Mouse (Mus musculus): Measurements from ENCODE around the gene Crybb2. TPM values are rescaled to one million over a fixed set of nuclear protein-coding genes. Genes with fewer than 3 reads are reported as not detected.

Gene Crybb2
- total and polyA plus RNA-seq, 3 experiments, result not detected

DNA sequence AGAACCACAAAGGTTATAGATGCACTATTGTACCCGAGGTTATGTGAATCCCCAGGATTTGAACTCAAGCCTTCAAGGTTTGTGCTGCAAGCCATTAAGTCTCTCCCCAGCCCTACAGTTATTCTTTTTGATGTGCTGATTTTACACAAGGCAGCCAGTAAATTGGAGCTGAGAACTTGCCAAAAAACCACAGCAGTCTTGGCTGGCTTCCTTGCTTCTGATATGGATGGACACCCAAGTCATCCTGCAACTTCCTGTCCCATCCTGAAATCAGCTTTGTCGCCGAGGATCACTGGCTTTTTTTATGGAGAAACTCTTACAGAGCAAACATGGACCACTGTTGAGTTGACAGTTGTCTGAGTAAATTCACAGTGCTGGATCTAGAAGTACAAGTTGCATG is 39.8 kb downstream of the Crybb2 start:
- DNase-seq, result no peak

DNA sequence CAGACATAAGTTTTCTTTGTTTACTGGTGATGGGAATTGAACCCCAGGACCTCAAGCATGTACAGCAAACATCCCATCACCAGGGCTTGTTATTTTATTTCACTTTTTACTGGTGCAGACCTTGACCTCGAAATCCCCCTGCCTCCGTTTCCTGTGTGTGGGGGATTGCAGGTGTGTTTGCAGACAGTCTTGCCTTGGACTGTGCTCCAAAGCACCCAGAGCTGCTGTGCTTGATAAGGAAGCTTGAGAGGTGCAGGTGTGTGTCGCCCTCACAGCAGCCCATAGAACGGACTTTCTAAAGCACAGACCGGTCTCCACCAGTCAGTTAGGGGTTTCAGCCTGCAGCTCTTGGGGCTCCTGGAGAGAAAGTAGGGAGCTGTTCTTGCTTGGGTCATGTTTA is 43.2 kb downstream of the Crybb2 start:
- no peak for DNase-seq

DNA sequence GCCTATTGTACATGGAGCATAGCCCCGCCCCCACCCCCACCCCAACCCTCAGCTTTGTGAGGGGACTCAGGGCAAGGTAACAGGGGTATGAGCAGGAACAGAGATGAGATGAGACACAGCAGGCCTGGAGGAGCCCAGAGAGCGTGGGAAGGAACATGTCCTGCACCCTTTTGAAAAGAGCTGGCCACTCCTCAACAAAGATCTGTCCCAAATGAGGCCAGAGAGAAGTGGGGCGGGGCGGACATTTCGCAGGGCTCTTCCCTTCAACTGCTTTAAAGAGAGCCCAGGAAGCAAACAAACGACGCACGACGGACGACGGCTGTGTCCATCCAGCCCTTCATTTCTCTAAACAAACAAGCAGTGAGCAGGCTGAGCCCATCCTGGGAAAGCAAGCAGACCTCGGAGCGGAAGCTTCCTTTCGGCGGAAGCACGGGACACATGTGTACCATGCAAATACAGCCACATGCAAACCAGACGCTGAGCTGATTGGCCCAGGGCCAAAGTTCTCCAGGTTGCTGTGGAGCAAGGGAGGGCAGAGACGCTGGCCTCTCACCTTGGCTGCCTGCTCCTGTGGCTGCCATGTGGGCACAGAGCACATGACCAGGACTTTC is 45.7 kb downstream of the Crybb2 start:
- DNase-seq, result peak; percentile 41

DNA sequence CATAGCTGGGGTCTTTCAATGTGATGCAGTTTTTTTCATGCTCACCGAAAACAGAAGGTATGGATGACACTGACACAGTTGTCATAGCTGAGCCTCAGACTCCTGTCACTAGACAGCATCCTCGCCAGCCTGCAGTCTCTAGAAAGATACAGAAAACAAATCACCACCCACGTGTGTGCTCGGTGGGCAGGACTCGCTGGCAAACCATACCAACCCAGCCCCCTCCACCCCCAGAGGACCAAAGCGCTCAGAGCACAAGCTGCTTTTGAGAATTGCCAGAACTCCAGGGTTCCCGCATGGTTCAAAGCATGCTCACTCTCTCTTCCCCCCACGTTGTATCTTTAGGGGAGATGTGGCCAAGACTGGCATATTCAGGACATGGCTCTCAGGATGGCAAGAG is 51.7 kb downstream of the Crybb2 start:
- no peak for DNase-seq

DNA sequence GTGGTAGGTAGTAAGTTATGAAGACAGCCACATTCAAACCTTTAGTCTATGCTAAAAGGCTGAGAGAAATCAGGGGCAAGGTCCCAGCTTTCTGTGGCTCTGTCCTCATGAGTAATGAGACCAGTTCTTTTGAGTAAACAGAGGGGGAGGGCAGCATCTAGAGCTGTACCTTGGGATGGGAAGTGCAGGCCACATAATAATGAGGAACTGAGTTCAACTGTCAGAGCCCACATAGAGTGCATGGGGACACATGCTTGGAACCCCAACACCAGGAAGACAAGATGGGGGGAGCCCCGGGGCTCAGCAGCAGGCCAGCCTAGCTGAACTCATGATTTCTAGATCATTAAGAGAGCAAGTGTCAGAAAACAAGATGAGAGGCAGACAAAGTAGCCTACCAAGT is 52.9 kb downstream of the Crybb2 start:
- no peak for DNase-seq

DNA sequence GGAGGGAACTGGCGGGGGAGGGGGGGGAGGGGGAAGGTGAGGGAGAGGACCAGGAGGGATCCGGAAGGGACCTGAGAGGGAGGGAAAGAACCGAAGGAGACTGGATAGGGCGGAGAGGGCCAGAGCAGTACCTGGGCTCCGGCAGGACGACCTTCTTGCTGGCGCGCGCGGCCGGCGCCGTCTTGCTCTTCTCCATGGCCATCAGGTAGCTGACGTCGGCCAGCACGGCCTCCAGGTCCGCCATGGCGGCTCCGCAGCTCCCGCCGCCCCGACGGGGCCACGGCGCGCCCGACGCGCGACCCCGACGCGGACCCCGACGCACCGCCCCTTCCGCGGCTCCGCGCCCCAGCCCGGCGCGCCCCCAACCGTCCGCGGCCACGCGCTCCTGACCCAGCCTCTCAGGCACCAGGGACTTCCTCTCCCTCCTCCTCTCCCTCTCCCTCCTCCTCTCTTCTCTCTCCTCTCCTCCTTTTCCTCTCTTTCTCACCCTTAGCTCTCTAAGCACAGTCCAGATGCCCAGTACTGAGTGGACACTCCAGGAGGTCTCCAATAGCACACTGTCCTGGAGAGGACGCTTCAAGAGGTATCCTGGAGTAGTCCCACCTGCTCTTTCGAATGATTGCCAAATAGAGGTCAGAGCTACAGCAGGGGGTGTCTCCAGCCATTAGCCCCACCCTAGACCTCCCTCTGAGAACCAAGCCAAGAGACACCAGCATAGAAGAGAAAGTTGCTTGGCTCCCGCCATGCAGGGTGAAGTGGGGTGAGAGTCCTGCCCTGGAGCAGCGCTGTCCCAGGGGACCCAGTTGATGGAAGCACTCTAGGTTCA is 54.5 kb downstream of the Crybb2 start, which contains the start of gene Grk3:
Gene Grk3 (minus strand): TSS at position 556 of the 826 bp plus-strand sequence.
- peak; percentile 69 for DNase-seq

DNA sequence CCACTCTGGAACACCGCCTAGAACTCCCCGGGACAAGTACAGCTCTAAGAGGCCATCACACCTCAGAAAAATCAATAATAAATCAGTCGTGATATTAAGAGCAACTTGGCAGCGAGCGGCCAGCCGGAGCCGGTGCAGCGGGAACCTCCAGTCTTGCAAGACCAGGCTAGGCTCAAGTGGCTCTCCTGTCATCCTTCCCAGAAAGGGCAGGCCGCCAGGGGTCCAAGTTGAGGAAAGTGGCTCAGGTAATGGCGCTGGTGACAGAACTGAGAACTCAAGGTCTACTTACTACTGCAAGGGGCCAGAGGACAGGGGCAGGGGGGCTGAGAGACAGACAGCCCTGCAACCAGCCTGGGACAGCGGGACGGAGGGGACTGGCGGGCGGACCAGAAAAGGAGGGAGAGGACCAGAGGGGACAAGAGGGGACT is 55.1 kb downstream of the Crybb2 start:
- DNase-seq, result peak; percentile 41

DNA sequence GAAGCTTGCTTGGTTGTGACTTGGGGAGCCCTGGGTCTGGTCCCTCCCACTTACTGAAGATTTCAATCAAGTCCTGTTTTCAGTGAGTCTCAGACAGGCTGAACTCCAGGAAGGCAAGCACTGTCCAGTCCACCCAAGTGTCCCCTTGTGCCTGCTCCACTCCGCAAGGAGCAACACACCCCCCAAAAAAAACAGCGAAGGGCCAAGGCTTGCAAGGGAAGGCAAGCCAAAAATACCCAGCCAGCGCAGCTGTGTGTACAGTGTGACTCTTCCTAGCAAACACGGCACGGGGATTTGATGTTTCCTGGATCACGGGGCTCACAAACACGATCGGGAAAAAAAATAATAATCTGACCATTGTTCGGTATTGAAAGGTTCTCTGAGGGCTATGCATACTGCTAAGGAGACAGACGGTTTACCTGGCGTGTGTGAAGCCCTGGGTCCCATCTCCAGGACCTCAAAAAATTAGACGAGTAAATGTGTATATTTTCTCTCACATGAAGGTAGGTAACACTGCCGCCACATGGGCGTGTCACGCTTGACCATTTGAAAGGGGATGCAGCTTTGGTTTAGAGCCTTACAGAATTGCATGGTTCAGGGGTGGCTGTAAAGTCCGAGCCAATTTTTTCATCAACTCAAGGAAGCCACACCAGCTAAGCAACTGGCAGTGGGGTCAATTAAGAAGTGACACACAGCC is 55.7 kb downstream of the Crybb2 start:
- no peak for DNase-seq

DNA sequence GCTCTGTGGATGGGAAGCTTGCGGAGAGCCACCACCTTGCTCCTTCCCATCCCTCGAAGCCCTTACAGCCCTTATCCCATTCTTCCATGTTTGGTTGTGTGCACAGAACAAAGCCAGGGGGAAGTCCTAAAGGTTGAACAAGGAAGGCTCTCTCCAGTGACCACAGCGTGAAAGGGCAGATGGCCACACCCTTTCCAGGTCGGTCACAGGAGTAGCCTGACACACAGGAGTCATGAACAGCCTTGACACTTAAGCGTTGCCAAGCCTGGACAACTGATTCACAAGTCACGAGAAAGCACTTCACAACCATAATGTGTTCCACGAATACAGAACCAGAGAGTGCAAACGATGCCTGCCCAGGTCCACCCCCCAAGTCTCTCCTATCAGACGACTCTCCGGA is 58.0 kb downstream of the Crybb2 start:
- DNase-seq, result no peak

DNA sequence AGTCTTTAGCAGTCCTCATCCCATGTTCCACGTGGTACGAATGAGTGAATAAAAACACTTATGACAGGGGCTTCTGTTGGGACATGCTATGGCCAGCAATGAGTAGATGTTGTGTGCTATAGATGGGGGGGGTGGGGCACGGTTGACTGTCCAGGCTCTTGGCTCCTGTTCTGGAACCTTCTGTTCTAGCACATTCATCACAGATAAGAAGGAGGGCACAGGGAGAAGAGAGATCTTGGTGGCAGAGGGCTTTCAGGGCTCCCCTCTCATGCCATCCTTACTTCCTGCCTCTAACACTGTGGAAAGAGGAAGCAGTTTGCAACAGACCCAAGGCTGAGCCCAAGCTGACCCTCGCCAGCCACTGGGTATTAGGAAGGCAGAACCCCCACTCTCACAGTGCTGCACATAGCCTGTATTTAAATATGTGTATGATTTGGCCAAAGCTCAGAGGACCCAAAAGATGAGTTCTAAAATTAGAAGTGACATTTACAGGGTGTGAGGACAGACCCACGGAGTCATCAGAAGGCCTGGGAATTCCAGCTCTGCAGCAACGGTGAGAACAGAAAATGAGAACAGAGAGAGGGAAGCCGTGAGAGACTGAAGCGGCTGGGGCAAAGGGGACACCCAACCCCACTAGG is 60.6 kb downstream of the Crybb2 start:
- no peak for DNase-seq

DNA sequence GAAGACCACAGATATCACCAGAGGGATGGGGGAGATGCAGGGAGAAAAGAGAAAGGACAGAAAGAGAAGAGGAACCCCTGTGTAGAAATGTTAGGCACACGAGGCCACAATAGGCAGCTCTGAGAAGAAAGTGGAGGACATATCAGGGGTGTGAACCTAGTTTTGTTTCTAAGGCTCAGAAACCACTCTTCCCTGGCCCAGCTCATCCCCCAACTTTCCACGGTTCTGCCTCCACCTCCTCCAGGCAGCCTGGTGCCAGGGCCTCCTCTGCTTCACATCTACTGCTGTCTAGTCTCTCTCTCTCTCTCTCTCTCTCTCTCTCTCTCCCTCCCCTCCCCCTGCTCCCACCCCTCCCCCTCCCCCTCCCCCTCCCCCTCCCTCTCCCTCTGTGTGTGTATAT is 61.4 kb downstream of the Crybb2 start:
- DNase-seq, result no peak

Other genes starting within 250 kb of the Crybb2 start
- under 1 TPM in 1 of 2 experiments, not detected in 1; 0.09 TPM for gene Myo18b, start 173.8 kb downstream of the Crybb2 start, total RNA-seq (2021)
- 0.04 and 0.12 TPM in 2 replicates for gene Myo18b, start 173.8 kb downstream of the Crybb2 start, polyA plus RNA-seq (2012; rRNA removed)
- gene Grk3, start 54.3 kb downstream of the Crybb2 start, total RNA-seq (2021), result 10 to 100 TPM; 20.6 to 22.5 TPM
- 7.1 and 8.7 TPM in 2 replicates for gene Grk3, start 54.3 kb downstream of the Crybb2 start, polyA plus RNA-seq (2012; rRNA removed)
- gene Crybb3, start 11.5 kb upstream of the Crybb2 start, total RNA-seq (2021), result under 1 TPM; 0.23 to 0.31 TPM
- gene Crybb3, start 11.5 kb upstream of the Crybb2 start, polyA plus RNA-seq (2012; rRNA removed), result 0.91 and 1.9 TPM in 2 replicates
- gene 2900026A02Rik, start 151.1 kb upstream of the Crybb2 start, total RNA-seq (2021), result 10 to 100 TPM; 11.5 to 17.8 TPM
- 11.0 and 12.4 TPM in 2 replicates for gene 2900026A02Rik, start 151.1 kb upstream of the Crybb2 start, polyA plus RNA-seq (2012; rRNA removed)
- not detected for gene Tmem211, start 156.8 kb upstream of the Crybb2 start, total RNA-seq (2021)
- not detected in 2 replicates for gene Tmem211, start 156.8 kb upstream of the Crybb2 start, polyA plus RNA-seq (2012; rRNA removed)
- gene Sgsm1, start 240.7 kb upstream of the Crybb2 start, total RNA-seq (2021), result 10 to 100 TPM in 1 of 2 experiments, 1 to 10 TPM in 1; 8.4 to 12.7 TPM
- gene Sgsm1, start 240.7 kb upstream of the Crybb2 start, polyA plus RNA-seq (2012; rRNA removed), result 4.3 and 5.5 TPM in 2 replicates

Measured in adrenal gland, adult 2 months (tissue).